Mouse (Mus musculus) c-Kit-positive CD71-positive TER-119-negative erythroid progenitor cells, embryonic 14.5 days (primary cell): ENCODE measurements around the gene Gm37240.

Experiments
- DNase-seq: peaks from one replicate; pipeline ENCODE4 v3.0.0-alpha.2; 2013; ENCODE audit warnings: low read depth

Gm37240 gene

GRCm38 (mm10) chr3:84529021-84529420, 1358.3 kb downstream of the Gm37240 start:
- no peak for DNase-seq

- DNase-seq: no peak
Observed at GRCm38 (mm10) chr3:84524952-84525351, 1362.4 kb downstream of the Gm37240 start.

- DNase-seq: no peak
Observed at GRCm38 (mm10) chr3:84516163-84516562, 1371.2 kb downstream of the Gm37240 start.

GRCm38 (mm10) chr3:84512774-84513515, 1374.4 kb downstream of the Gm37240 start:
- no peak for DNase-seq

- DNase-seq: no peak
Observed at GRCm38 (mm10) chr3:84505193-84505592, 1382.1 kb downstream of the Gm37240 start.

- no peak for DNase-seq
Observed at GRCm38 (mm10) chr3:84504291-84504690, 1383.0 kb downstream of the Gm37240 start.

GRCm38 (mm10) chr3:84502101-84502500, 1385.2 kb downstream of the Gm37240 start:
- DNase-seq: no peak

- DNase-seq: no peak
Observed at GRCm38 (mm10) chr3:84500491-84500890, 1386.8 kb downstream of the Gm37240 start.

- no peak for DNase-seq
Observed at GRCm38 (mm10) chr3:84497718-84498117, 1389.6 kb downstream of the Gm37240 start.

- DNase-seq: no peak
Observed at GRCm38 (mm10) chr3:84492657-84493056, 1394.7 kb downstream of the Gm37240 start.

GRCm38 (mm10) chr3:84492148-84492547, 1395.2 kb downstream of the Gm37240 start:
- no peak for DNase-seq

GRCm38 (mm10) chr3:84488716-84489115, 1398.6 kb downstream of the Gm37240 start:
- DNase-seq: no peak

GRCm38 (mm10) chr3:84484891-84485290, 1402.4 kb downstream of the Gm37240 start:
- no peak for DNase-seq

GRCm38 (mm10) chr3:84484333-84484732, 1403.0 kb downstream of the Gm37240 start:
- no peak for DNase-seq

- DNase-seq: no peak
Observed at GRCm38 (mm10) chr3:84482121-84482520, 1405.2 kb downstream of the Gm37240 start.

GRCm38 (mm10) chr3:84481104-84481503, 1406.2 kb downstream of the Gm37240 start:
- DNase-seq: no peak

- DNase-seq: no peak
Observed at GRCm38 (mm10) chr3:84480006-84480897, 1407.1 kb downstream of the Gm37240 start, which contains the start of gene Fhdc1. Gene Fhdc1, minus strand, starts transcription at chr3:84480429.

- DNase-seq: no peak
Observed at GRCm38 (mm10) chr3:84479293-84480005, 1407.9 kb downstream of the Gm37240 start.

GRCm38 (mm10) chr3:84478896-84479292, 1408.4 kb downstream of the Gm37240 start:
- no peak for DNase-seq

- DNase-seq: no peak
Observed at GRCm38 (mm10) chr3:84478195-84478594, 1409.1 kb downstream of the Gm37240 start.

GRCm38 (mm10) chr3:84477498-84477897, 1409.8 kb downstream of the Gm37240 start:
- no peak for DNase-seq
